Mouse (Mus musculus) layer of hippocampus, postnatal 25 days (tissue): ENCODE results near the gene Pdpk1. TPM values are rescaled to one million over a fixed set of nuclear protein-coding genes. Genes with fewer than 3 reads are reported as not detected.
A peak's percentile ranks its signal among the peaks of the same experiment; 100 is the strongest.

Experiments
- DNase-seq, 2 experiments: peaks; one replicate each; pipeline ENCODE4 v3.0.0; 2022; ENCODE audit warnings: mixed read lengths in 2 of 2, low spot score in 1 of 2; ENCODE audit errors: extremely low spot score in 1 of 2
- total RNA-seq, 2 experiments: library from RNA; stranded (reverse); gene quantifications; 2 replicates each; pipeline ENCODE4 v1.2.3; 2021

Gene Pdpk1
- 100 to 1,000 TPM; 102 to 108 TPM for total RNA-seq

DNA sequence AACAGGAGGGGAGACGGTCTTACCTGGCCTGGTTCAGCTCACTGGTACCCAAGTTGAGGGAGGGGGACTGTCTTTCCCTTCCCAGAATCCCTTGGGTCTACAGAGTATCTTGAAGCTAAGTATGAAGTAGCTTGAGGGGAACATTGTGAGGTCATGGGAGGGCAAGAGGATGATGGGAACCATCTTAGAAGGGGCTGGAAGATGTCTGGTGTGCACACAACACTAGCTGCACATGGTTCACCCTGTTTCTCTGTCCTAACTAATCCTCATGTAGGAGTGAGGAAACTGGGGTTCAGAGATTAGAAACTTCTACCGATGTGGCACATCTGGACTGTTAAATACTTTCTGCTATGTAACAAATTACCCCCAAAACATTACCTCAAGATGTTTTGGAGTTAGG is at the start of gene Pdpk1:
Gene Pdpk1, minus strand, starts transcription at position 101 of the 400 bp plus-strand sequence.
- DNase-seq: no peak

DNA sequence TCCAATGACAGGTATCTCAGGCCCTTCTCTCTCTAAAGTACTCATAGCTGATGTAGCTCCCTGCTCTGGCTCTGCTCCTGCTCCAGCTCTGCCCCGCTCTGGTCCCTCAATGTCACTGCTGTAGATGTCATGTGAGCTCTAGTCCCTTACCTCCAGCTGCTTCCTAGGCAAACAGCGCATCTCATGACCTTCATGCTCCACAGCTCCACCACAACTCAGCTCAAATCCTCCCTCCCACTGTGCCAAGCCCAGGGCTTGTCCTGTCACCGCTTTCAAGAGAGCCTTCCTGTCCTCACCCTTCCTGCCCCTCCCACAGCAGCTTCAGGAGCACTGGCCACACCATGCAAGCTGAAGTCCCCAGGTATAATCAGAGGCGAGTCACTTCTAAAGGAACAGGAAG is 49.0 kb upstream of the Pdpk1 start:
- no peak for DNase-seq

DNA sequence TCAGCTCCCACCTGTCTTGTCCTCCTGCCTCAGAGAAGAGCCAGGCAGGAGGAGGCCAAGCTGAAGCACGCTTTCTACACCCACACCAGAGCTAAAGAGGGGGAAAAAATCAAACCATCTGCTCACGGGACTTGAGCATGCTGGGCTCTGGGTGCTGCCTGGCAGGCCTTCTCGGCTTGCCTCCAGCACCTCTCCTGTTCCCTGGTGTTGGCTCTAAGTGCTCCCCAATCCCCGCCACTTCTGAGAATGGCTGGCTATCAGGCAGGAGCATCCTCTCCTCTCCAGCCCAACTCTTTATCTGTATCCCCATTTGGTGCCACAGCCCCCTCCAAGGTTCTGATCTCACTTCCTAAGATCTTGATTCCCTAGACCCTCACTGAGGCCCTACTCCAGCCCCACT is 48.5 kb upstream of the Pdpk1 start:
- DNase-seq: peak; percentile 26 to 35

DNA sequence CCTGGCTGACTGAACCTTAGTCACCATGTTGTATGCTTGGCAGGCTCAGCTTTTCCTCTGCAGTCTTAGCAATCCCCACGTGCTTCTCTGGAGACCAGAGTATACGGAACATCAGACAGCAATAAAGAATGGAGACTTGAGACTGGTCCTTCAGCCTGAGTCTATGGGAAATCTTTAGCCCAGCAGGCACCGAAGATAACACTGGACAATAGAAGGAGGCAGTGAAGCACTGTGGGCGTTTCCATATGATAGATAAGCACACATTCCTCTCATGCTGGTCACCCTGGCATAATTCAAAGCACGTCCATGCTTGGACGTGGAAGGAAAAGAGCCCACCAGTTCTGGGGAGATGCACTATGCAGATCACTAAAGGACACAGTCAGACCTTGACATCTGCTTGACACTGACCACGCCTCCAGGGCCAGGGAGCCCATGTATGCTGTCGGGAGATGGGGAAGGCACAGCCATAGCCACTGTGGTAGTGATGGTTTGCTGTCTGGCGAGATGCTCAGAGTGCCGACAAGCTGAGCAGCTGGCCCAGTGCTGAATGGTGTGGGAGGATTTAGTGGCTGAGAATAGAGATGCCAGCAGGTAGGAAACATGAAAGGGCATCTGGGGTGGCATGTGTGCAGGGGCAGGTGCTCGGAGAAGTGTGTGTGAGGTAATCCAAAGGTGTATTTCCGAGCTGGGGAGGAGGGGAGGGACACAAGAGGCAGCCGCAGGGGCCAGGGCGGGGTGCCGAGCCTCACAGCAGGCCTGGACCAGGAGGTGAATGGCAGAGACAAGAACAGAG is 46.5 kb upstream of the Pdpk1 start:
- peak in 1 of 2 experiments; percentile 34 for DNase-seq

DNA sequence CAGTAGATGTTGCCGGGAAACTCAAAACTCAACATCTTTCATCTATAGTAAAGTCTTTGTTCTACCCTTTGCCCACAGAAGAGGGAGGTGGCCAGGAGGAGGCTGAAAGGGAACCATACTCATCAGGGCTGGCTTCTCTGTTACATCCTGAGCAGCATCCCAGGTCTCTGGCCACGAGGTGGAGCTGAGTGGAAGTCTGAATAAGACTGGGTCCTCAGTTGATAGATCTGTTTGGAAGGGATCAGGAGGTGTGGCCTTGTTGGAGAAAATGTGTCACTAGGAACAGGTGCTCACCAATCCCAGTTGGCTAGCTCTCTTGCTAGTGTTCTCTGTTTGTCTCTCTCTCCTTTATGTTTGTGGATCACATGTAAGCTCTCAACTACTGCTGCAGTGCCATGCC is 44.6 kb upstream of the Pdpk1 start:
- DNase-seq: no peak

DNA sequence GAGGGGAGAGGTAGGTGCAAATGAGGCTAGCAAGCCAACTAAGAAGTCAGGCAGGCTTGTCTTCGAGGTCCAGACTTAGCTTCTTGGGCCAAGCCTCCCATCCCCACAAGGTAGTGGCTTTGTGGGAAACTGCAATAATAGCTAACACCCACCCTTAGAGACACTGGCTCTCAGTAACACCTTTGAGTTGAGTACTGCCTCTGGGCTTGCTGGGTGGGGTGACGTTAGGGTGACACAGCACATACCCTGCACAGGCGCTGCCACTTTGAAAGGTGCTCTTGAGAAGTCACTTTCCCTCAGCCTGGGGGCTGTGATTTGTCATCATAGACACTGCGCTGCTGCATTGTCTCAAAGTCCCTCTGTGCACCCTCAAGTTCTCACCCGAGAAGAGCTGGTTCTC is 43.0 kb upstream of the Pdpk1 start:
- no peak for DNase-seq

DNA sequence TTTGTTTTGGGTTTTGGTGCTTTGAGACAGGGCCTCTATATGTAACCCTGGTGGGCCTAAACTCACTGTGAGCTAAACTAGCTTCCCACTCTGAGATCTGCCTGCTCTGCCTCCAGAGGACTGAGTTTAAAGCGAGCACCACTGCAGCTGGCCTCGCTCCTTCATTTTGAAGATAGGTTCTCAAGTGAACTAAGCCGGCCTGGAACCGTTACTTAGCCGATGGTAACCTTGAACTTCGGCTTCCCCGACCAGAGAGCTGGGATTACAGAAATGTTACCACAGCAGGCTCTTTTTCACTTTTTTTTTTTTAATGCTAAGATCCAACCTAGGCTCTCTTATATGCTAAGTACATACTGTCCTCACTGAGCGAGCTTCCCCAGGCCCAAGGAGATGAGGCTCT is 42.5 kb upstream of the Pdpk1 start:
- no peak for DNase-seq

DNA sequence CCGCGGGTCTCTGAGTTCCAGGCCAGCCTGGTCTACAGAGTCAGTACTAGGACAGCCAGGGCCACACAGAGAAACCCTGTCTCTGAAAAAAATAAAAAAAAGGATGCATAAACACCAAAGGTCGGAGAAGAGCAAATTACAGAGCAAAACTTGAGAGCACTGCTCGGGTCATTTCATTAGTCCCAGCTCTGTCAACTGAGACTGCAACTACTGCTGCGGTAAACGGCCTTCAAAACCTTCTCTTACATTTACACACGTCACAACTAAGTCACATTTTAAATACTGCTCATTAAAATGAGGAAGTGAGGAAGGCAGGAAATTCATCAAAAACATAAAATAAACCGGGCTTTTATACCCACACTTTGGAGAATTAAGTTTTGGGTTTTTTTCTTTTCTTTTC is 42.1 kb upstream of the Pdpk1 start:
- DNase-seq: no peak

DNA sequence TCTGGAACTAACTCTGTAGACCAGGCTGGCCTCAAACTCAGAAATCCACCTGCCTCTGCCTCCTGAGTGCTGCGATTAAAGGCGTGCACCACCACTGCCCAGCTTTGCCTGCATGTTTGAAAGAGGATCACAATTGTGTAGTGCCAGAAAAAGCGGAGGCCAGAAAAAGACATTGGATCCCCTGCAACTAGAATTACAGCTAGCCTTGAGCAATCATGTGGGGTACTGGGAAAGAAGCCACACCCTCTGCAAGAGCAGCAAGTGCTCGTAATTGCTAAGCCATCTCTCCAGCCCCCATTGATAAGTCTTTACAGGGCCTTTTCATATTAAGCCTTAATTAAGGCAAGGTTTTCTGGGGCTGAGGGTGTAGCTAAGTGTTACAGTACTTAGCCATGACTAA is 40.8 kb upstream of the Pdpk1 start:
- no peak for DNase-seq

DNA sequence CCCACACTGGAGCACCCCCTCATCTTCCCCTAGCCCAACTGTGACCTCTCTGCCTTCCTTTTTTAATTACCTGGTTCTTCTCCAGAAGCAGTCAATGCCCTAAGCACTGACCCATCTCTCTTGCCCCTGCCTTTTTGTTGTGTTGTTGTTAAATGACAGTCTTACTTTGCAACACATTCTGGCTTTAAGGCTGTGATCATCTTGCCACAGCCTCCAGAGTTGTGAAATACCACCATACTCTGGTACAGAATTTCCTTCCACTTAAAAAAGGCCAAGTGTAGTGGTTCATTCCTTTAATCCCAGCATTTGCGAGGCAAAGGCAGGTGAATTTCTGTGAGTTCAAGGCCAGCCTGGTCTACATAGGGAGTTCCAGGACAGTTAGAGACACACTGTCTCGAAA is 40.2 kb upstream of the Pdpk1 start:
- no peak for DNase-seq

DNA sequence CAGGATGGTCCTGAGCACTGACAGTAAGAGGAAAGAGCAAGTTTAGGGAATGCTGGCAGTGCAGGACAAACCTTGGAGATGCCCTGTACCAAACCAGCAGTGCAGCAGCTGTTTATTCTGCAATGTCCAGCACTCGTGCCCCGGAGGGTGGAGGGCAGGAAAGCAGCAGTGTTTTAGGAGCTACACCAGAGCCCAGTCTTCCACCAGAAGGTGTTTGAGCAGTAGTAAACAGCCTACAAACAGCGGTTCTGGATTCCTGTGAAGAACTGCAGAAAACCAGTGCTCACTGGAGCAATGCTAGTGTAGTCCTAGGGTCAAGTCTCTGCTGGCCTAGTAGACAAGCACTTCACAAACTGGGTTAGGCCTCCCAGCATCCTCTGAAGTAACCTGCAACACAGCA is 23.5 kb upstream of the Pdpk1 start:
- no peak for DNase-seq

DNA sequence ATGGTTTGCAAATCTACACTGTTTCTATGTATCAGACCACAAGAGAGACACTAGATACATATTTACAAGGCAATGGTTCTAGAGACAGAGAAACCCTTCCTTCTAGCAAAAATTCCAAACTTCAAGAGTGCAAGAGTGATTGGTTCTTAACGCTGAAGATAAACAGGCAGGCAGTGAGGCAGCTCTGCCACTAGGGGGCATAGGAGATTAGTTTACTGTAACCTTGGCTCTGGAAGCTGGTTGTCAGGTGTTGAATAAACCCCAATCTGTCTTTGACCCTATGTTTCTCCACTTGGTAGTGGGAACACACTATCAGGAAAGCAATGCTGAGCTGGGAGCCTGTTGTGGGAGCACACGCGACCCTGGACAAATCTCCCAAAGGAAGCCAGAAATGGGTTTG is 22.7 kb upstream of the Pdpk1 start:
- DNase-seq: peak in 1 of 2 experiments; percentile 66

DNA sequence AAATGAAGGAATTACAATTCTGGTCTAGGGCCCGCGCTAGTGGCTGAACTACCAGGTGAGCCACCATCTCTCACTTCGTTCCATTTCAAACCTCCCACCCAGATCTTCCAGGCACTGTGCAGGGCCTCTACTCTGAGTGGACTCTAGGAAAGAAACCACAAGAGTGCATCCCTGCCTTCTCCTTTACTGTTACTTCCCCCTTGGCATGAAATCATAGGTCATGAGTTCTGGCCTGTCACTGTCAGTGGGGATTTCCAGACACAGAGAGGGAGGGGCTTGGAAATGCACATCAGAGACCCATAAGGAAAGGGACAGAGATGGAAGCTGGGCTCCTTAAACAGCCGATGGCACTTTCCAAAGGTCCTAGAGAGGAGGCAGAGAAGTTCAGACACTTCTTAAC is 21.0 kb upstream of the Pdpk1 start:
- no peak for DNase-seq

DNA sequence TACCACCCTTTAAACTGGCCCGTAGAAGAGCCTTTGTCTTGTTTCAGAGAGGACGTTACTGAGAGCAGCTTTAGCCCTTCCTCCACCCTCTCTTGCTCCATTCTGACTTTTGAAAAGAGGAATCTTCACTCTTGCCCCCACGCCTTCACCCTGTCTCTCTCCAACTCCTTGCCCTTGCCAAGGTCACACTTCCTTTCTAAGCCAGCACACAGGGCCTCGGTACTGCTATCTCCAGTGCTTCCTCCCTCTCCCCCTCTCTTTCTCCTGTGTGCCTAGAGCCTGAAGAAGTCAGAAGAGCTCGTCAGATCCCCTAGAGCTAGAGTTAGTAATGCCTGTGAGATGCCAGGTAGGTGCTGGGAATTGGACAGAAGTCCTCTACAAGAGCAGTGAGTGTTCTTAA is 20.0 kb upstream of the Pdpk1 start:
- DNase-seq: no peak

DNA sequence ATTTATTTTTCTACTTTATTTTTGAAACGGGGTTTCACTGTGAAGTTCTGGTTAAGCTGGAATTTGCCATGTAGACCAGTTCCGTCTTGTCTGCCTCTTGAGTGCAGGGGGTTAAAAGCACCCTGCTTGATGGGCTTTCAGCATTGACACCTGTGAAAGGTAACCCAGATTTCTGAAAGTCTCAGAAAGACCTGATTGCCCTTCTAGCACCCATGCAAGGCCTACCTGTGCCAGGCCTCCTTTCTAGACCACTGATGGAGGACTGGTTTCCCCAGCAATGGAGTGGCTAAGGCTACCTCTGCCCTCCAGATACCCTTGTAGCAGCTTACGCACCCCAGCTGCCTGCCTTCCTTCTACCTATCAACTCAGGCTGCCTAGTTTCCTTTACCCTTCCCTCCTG is 19.4 kb upstream of the Pdpk1 start:
- DNase-seq: no peak

DNA sequence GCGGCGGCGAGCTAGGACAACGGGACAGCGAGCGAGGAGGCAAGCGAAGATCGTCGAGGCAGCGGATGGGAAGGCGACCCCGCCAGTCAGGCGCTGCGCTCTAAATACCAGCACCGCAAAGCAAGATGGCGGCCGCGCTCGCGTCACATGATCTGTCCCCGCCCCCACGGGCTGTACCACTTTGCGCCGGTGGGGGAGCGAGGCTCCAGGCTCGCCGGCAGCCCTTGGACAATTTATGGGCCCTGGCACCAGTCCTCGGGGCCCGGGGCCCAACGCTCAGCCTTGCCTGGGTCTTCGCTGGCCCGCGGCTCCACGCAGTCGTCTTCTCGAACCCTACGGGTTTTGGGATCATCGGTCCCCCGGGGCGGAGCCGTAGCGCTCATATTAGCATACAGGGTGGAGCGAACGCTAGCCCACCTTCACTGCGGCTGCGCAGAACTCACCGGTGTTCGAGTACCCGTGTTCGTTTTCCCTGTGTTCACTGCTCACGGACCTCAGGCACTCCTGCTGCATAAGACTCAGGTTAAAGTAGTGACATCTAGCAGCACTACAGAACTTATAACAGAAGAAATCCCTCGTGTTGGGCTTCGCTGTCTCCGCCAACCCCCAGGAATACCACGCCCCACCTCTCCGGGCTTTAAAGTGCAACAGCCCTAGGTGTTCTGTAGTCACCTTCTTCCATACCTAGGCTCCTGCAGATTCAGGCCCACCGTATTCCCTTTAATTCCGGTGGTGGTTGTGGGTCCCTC is 18.8 kb upstream of the Pdpk1 start, which contains the start of gene Atp6v0c:
Gene Atp6v0c, minus strand, starts transcription at position 386 of the 749 bp plus-strand sequence.
- peak; percentile 92 to 99 for DNase-seq

DNA sequence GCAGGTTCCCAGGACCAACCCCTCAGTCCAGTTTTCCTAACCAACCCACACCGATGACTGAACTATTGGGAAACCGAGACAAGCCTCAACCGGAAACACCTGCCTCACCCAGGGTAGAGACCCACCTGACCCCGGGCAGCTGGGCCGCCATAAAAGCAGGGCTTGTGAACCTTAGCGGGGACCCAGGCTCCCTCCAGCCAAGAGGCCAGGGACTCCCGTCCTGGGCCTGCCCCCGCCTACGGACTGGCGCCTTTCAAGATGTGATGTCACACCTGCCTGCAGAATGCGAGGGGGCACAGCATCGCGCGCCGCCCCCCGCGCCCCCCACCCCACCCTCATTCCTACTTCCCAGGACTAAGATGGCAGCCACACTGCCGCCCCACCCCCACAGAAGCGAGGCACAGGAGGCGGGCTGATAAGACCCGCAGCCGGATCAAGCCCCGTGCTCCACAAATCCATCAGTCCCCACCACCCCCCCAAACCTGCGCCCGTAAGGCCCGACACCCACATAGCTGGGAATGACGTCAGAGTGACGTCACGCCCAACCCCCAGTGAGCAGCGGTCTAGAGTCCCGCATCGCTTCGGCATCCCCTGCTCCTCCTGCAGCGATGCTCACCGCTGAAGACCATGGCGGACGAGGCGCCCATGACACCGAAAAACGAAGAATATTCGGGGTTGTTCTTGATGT is 18.0 kb upstream of the Pdpk1 start:
- peak in 1 of 2 experiments; percentile 65 for DNase-seq

DNA sequence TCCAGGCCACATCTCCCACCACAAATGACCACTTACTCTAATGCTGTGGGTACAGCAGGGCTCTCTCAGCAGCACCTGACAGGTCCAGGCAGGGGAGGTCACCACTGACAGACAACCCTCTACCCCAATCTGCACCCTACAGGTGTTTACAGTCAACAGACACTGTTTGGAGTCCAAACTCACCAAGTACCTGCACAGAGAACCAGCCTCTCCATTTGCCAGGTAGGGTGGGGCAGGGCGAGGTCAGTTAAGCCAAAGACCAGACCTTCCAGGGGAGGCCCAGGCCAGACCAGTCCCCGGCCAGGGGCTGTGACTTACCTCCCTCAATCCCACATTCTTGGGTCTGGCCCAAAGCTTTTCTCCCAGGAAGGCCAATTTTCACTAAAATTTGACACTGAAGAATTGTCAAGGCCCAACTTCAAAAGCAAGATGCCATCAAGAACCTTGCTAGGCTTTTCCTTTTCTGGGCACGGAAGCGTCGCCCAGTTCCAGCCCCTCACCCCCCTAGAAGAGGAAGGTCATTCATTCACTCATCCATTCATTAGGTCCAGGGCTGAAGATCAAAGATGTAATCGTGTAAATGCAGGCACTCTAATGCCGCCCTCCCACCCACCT is 17.3 kb upstream of the Pdpk1 start:
- DNase-seq: no peak

DNA sequence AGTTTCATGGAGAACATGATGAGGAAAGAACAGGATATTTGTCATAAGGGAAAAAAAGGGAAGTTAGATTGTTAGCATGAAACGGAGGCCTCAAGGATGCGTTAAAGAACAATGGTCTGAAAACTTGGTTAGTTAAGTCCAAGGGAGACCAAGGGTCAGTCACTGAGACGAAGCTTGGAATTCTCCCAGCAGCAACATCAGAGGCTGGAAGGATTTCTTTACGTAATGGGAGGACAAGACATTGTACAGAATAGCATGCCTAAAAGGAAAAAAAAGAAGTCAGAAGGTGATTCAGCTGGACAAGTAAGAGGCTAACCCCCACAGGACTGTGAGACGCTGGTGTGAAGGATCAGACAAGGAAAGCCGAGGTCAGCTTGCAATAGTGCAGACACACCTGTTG is 16.4 kb upstream of the Pdpk1 start:
- DNase-seq: no peak

DNA sequence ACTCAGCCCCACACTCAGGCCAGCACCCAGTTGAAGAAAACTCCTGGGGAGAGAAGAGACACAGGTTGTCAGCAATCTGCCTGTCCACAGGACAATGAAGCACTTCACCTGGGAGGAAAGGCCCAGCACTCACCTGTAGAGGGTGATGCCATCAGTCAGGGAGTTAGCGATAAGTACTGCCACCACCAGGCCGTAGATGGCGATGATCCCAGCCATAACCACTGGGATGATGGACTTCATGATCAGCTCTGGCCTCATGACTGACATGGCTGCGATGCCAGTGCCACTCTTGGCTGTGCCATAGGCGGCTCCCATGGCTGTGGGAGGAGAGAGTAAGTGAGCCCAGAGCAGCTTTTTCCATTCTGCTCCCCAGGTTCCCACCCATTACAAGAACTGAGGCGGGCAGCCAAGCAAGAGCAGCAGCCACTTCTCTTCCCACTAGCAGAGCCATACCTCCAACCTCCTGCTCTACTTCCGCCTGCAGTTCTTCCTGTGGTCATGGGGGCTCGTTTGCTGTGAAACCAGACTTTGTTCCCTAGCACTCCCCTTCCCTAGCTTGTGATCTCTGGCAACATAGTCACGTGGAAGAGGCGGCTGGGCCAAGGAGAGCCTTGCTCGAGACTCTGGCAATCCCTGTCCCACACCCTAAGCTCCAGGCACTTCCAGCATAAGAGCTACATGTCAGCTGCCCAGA is 14.0 kb upstream of the Pdpk1 start:
- no peak for DNase-seq
